Mouse (Mus musculus) ES-Bruce4 (cell line): ENCODE measurements around the gene Celsr3. TPM values are rescaled to one million over a fixed set of nuclear protein-coding genes. Genes with fewer than 3 reads are reported as not detected.

Source experiments
- H3K27ac ChIP-seq: 2 replicates; pipeline ENCODE4 v1.5.1; 2012; ENCODE audit warnings: low read length, inconsistent platforms; ENCODE audit not compliant: insufficient read depth
- H3K27me3 ChIP-seq: 2 replicates; pipeline ENCODE4 v1.6.1; 2012; ENCODE audit warnings: mild to moderate bottlenecking, low read length, inconsistent platforms; ENCODE audit not compliant: control insufficient read depth, poor library complexity, insufficient read depth, severe bottlenecking
- H3K36me3 ChIP-seq: 2 replicates; pipeline ENCODE4 v1.6.1; 2012; ENCODE audit warnings: inconsistent platforms, mild to moderate bottlenecking, low read length, moderate library complexity; ENCODE audit not compliant: control insufficient read depth, poor library complexity, insufficient read depth, severe bottlenecking
- H3K4me1 ChIP-seq: one replicate; pipeline ENCODE4 v1.8.1; 2011; ENCODE audit warnings: low read length; ENCODE audit not compliant: control insufficient read depth, insufficient read depth
- H3K4me3 ChIP-seq: 2 replicates; pipeline ENCODE4 v1.5.1; 2011; ENCODE audit warnings: low read depth, mild to moderate bottlenecking, low read length
- H3K9ac ChIP-seq: 2 replicates; pipeline ENCODE4 v1.6.1; 2012; ENCODE audit warnings: low read depth, mild to moderate bottlenecking, inconsistent platforms; ENCODE audit not compliant: poor library complexity, severe bottlenecking
- H3K9me3 ChIP-seq: replicated peaks from 2 replicates; pipeline ENCODE4 v1.6.1; 2012; ENCODE audit warnings: mild to moderate bottlenecking, low read length, inconsistent platforms; ENCODE audit not compliant: control insufficient read depth, poor library complexity, insufficient read depth, severe bottlenecking
- CTCF ChIP-seq: IDR thresholded peaks from one replicate; pipeline ENCODE4 v1.8.1; 2011; ENCODE audit warnings: low read depth, low read length
- EP300 ChIP-seq: IDR thresholded peaks from 2 replicates; pipeline ENCODE4 v1.6.1; 2011; ENCODE audit warnings: low read depth, low read length; ENCODE audit not compliant: insufficient read depth
- POLR2A ChIP-seq: IDR thresholded peaks from one replicate; pipeline ENCODE4 v1.8.1; 2011; ENCODE audit warnings: low read length; ENCODE audit not compliant: insufficient read depth
- polyA plus RNA-seq: library from polyadenylated mRNA; stranded (reverse); fragments of >200 nt; gene quantifications from 2 replicates; pipeline ENCODE4 v1.2.4, GENCODE M21; 2011; ENCODE audit warnings: low read depth; ENCODE audit not compliant: missing spikeins, insufficient read depth, insufficient read length

The Celsr3 gene
- polyA plus RNA-seq, 1 experiment: 3.5 TPM

DNA sequence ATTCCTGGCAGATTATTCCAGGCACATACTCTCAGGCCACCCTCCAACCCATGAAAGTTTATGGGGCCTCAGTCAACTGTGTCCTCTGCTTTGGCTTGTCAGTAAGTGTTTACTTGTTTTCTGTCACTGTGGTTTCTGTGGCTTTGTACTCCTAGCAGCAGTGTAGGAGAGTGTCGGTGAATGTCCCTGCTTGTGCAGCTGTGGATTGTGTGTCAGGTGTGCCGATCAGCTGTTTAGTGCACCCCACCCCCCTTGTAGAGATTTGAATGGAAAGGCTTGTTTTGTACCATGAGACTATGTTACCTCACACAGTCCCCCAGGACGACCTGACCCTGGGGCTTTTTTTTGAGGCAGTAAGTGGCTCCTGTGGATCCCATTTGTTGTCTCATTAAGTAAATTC, 33.4 kb upstream of the Celsr3 start:
- peaks cover 1% of the 10 kb centered on the region for H3K4me1 ChIP-seq

DNA sequence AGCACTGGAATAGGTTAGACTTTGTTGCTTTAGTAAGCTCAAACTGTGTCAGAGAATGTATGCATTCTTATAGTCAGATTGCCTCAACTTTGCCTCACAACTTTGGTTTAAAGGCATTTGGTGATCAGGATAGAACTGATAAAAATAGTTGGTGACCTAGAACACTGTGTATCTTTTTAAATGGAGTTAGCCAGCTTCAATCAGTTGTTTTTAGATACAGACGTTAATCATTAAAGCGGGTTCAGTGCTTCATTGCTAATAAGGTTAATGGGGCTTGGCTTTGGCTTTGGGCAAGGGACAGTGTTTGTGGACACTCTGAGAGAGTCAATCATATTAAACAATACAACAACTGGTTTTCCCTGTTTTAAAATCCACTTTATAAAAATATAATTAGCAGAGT, 30.8 kb upstream of the Celsr3 start:
- Histone ChIP-seq H3K9ac (no peak overlapping the region), H3K36me3 (peaks cover 17% of the 10 kb centered on the region), H3K27me3 (no peaks in the 10 kb centered on the region), H3K27ac (no peak overlapping the region), H3K4me3 (no peak overlapping the region), H3K9me3 (no peaks in the 10 kb centered on the region), H3K4me1 (no peaks in the 10 kb centered on the region)
- no peak for TF ChIP-seq EP300
- TF ChIP-seq POLR2A: no peak
- no peak for TF ChIP-seq CTCF

More for the DNA sequence above, 33.4 kb upstream of the Celsr3 start:
- H3K36me3 ChIP-seq: 0 out of 2 replicates have a peak, but pooled peaks cover 2% of the 10 kb centered on the region
- no peak overlapping the region for H3K27ac ChIP-seq
- no peak overlapping the region for H3K9ac ChIP-seq
- no peaks in the 10 kb centered on the region for H3K9me3 ChIP-seq
- no peak overlapping the region for H3K4me3 ChIP-seq
- H3K27me3 ChIP-seq: no peaks in the 10 kb centered on the region
- TF ChIP-seq POLR2A: no peak
- 0 out of 2 replicates have a peak, but pooled peaks have one; percentile 13 for TF ChIP-seq EP300

DNA sequence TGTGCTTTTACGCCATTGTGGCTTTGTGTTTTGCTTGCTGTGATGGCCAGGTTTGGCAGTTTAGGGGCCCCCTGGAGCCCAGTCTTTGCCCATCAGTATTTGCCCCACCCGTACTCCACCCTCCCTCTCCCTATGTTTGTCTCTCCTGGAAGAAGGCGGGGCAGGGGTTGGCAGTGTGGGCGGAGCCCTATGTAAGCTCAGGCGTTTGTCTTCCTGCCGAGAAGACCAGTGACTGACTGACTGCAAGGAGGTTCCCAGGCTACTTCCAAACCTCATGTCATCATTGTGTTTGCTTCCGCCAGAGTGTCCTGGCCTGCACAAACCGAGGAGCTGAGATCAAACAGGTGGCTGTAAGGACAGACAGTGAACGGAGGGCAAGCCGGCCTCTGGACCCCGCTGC, 30.4 kb upstream of the Celsr3 start:
- Histone ChIP-seq H3K27me3 (no peaks in the 10 kb centered on the region), H3K4me3 (peak overlapping the region; percentile 21; the same call in 1 of the 2 replicates), H3K27ac (no peak overlapping the region), H3K4me1 (no peaks in the 10 kb centered on the region), H3K9ac (no peak overlapping the region), H3K9me3 (no peaks in the 10 kb centered on the region), H3K36me3 (peaks cover 17% of the 10 kb centered on the region)
- no peak for TF ChIP-seq CTCF

DNA sequence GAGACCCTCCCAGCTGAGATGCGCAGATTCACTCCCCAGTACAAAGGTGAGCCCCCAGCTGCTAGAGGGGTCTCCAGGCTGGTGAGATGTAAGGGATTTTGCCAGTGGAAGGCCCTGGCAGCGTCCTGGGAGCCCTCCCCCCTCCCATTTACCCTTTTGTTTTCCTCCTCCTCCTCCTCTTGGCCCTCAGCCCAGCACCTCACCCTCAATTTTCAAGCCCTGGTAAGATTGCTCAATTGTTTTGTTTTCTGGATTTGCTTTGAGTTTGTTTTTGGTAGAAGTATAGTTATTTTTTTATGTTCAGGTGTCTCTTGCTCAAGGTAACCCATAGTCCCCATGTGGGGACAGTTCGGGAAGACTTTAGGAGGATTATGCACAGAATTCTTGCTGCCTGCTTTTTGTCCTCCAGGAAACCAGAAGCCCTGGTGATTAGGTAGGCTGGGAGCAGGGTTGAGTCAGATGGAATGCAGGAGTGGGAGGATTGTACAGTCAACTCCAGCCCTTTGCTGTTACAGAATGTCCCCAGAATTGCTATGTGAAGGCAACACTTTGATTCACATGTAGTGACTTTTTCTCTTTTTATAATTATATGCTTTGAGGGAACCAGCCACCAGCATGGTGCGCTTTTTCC, 29.7 kb upstream of the Celsr3 start:
- Histone ChIP-seq H3K4me1 (no peaks in the 10 kb centered on the region), H3K36me3 (peaks cover 18% of the 10 kb centered on the region), H3K4me3 (no peak overlapping the region), H3K27ac (no peak overlapping the region), H3K9ac (no peak overlapping the region), H3K9me3 (no peaks in the 10 kb centered on the region), H3K27me3 (no peaks in the 10 kb centered on the region)
- TF ChIP-seq POLR2A (no peak), CTCF (no peak), EP300 (no peak)

GRCm38 (mm10) chr9:108797477-108797876, 28.6 kb upstream of the Celsr3 start:
- no peak for TF ChIP-seq POLR2A
- no peak for TF ChIP-seq EP300
- TF ChIP-seq CTCF: no peak
- H3K36me3 ChIP-seq: peaks cover 22% of the 10 kb centered on the region
- H3K9ac ChIP-seq: no peak overlapping the region

GRCm38 (mm10) chr9:108798508-108799075, 27.5 kb upstream of the Celsr3 start:
- Histone ChIP-seq H3K9ac (no peak overlapping the region), H3K36me3 (peaks cover 24% of the 10 kb centered on the region), H3K27me3 (no peaks in the 10 kb centered on the region), H3K4me1 (no peaks in the 10 kb centered on the region), H3K9me3 (no peaks in the 10 kb centered on the region), H3K27ac (no peak overlapping the region), H3K4me3 (no peak overlapping the region)
- no peak for TF ChIP-seq EP300
- TF ChIP-seq CTCF: no peak
- TF ChIP-seq POLR2A: no peak

More at GRCm38 (mm10) chr9:108797477-108797876, 28.6 kb upstream of the Celsr3 start:
- no peaks in the 10 kb centered on the region for H3K9me3 ChIP-seq
- H3K27me3 ChIP-seq: no peaks in the 10 kb centered on the region
- H3K4me3 ChIP-seq: no peak overlapping the region
- H3K27ac ChIP-seq: no peak overlapping the region
- H3K4me1 ChIP-seq: no peaks in the 10 kb centered on the region
